Mouse (Mus musculus) B cell, adult 62 days (primary cell): ENCODE measurements around the gene 1700037C18Rik. TPM values are rescaled to one million over a fixed set of nuclear protein-coding genes. Genes with fewer than 3 reads are reported as not detected.

ENCODE experiments used
- total RNA-seq: library from RNA; stranded (reverse); gene quantifications from 4 replicates; pipeline ENCODE4 v1.2.4, GENCODE M21; 2023

The 1700037C18Rik gene
- total RNA-seq, result 6.6 to 7.9 TPM (median 7.0 TPM) in 4 replicates

DNA sequence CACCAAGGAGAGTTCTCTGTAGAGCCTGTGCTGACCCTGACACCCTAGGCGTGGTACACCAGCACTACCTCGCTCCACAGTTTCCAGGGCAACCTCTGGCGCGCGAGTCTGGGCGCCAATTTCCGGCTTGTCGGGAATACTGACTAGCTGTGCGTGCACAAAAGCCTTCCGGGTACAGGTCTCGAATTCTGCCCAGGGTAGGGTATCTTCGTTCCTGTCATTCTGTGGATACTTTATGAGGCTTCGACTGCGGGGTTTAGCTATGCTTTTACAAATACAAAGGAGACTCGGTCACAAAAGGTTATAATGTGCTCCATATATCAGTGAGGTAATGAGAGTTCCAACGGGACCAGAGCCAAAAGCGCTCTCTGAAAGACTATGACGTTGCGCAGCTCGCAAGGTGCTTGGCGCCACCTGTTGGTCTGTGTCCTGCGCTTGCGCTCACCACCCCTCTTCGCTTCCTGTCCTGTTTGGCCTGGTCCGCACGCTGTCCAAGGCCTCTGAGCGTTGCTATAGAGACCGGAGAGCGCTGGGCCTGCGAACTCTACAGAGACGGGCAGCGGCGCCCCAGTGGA, at the start of gene 1700037C18Rik, which contains the start of gene Cluap1:
Gene 1700037C18Rik, minus strand, starts transcription at position 153 of the 575 bp plus-strand sequence.
Gene Cluap1, plus strand, starts transcription at position 265 of the 575 bp plus-strand sequence.

DNA sequence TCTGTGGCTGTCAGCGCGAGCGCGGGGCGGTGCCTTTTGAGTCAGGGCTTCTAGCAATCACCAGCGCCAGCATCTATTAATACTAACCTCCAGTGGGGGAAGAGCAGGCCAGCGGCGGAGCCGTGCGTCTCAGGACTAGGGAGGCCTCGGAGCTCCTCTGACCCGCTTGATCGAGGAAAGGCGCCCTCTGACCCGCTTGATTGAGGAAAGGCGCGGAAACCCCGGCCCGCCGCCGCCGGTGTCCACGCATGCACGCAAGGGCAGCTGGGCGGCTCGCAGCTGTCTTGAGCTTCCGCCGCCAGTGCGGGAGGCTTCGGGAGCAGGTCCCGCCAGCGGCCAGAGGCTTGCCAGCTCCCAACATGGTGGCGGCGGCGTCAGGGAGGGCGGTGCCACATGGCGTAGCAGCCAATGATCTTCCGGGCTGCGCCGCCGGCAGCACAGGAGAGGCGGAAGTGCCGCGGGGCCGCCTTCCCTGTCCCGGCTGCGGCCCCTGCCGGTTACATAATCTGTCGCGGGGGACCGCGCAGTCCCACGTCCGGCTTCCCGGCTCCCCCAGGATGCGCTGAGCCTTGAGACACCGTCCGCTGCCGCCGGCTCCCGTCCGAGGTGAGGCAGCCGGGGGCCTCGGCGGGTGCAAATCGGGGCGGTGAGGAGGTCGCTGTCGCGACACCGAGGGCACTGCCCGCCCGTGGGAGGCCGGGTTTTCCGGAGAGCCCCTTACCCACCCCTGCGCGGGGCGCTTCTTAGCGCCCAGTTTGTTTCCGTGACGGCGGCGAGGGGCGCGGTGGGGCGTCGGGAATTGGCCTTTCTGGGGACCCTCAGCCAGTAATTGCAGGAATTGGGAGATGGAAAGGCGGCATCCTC, 24.1 kb downstream of the 1700037C18Rik start, which contains the start of the genes Zfp597 and Gm20695:
Gene Zfp597, minus strand, starts transcription at position 361 of the 864 bp plus-strand sequence.
Gene Gm20695, plus strand, starts transcription at position 448 of the 864 bp plus-strand sequence.

DNA sequence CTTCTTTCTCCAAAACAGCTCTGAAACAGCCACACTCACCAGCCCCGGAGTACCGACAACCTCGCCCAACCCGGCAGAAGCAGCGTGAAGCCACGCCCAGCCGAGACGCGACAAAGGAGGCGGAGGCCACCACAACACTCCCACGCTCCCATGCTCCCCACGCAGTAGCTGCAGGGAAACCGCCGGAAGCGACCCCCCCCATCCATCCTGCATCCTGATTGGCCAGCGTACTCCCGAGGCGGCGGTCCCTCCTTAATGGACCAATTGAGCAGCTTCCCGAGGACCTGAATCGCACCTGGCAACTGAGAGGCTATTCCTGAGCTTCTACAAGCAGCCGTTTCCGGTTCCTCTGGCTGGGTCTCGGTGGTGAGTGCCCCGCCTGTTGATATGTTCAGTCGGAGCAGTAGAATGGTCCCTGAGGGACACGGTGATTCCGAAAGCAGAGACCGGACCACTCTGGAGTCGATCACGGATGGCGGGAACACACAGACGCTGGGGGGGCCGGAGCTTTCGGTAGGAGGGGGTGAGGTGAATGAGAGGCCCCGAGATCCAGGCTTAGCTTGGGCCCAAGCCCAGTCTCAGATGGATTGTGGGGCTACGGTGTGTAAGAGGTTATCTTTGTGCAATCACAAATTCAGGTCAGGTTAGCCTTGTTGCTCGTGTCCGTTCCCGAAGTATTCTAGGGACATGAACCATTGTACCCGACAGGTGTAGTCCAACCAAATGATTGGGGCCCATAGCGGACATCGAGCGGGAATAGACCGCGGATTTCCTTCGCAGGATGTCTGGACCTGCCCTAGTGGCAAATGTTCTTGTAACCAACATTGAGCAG, 36.1 kb downstream of the 1700037C18Rik start, which contains the start of gene Naa60:
Gene Naa60, plus strand, starts transcription at position 160 of the 832 bp plus-strand sequence.

DNA sequence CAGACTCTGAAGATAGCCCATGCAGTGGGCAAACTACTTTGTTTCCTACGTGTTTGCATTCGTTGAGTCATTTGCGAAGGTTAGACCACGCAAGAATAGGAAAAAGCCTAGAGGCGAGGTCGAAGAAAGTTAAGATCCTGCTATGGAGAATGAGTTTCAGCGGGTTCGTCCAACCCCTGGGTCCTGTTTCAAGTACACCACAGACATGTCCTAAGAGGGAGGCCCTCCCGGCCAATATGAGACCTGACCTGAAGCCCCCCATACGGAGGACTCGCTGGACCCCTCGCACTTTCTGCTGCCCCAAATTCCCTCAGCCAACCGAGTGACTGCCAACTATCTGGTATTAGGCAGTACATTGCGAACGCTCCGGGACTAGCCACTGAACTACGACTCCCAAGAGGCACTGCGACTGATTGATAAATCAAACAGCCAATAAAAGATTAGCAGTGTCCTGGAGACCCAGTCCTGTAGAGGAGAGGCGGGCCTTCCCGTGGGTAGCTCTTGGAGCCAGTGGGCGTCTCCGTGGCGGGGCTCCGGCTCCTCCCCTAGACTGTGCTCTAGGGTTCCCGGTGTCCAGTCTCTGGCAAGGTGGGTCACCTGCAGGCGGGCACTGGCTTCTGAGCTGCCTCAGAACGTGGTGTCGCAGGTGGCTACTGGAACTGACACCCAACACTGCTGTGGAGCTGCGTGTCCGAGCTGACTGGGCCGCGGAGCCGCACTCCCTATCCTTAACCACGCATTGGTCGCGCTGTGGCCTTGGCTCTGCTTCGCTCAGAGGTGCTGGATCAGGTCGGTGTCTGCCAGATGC, 61.6 kb downstream of the 1700037C18Rik start, which contains the start of gene Zfp174:
Gene Zfp174, plus strand, starts transcription at position 558 of the 808 bp plus-strand sequence.

Other genes starting within 250 kb of the 1700037C18Rik start
- gene Mefv, start 190.6 kb downstream of the 1700037C18Rik start, total RNA-seq, result not detected in 4 replicates
- gene Zfp263, start 164.6 kb downstream of the 1700037C18Rik start, total RNA-seq, result 56.0 to 68.2 TPM (median 63.3 TPM) in 4 replicates
- not detected in 4 replicates for gene Olfr15, start 77.8 kb downstream of the 1700037C18Rik start, total RNA-seq
- gene Zfp174, start 61.4 kb downstream of the 1700037C18Rik start, total RNA-seq, result 0.27 to 0.92 TPM (median 0.75 TPM) in 4 replicates
- gene Naa60, start 36.3 kb downstream of the 1700037C18Rik start, total RNA-seq, result 80.0 to 85.6 TPM (median 83.0 TPM) in 4 replicates
- 29.5 to 37.1 TPM (median 34.5 TPM) in 4 replicates for gene Zfp597, start 24.1 kb downstream of the 1700037C18Rik start, total RNA-seq
- not detected in 4 replicates for gene Gm20695, start 24.0 kb downstream of the 1700037C18Rik start, total RNA-seq
- 24.5 to 34.0 TPM (median 28.1 TPM) in 4 replicates for gene Cluap1, start 112 bp upstream of the 1700037C18Rik start, total RNA-seq
- 36.8 to 41.2 TPM (median 38.1 TPM) in 4 replicates for gene Nlrc3, start 67.9 kb upstream of the 1700037C18Rik start, total RNA-seq
- 96.0 to 109 TPM (median 102 TPM) in 4 replicates for gene Slx4, start 95.1 kb upstream of the 1700037C18Rik start, total RNA-seq
- gene Dnase1, start 128.3 kb upstream of the 1700037C18Rik start, total RNA-seq, result not detected in 4 replicates
- gene Trap1, start 169.1 kb upstream of the 1700037C18Rik start, total RNA-seq, result 65.4 to 81.7 TPM (median 74.3 TPM) in 4 replicates